Mouse (Mus musculus) MEL (cell line): ENCODE measurements at regions not wholly inside any gene's neighbourhood (a gene's known extent, or its start where the extent isn't known, plus 50 kb on each side); places are given as distances from the start of the nearest gene placed in this dataset.

Source experiments
- DNase-seq: peaks from one replicate; pipeline ENCODE4 v3.0.0; 2011; ENCODE audit warnings: low read depth, low spot score
- H3K27ac ChIP-seq: 2 replicates; pipeline ENCODE4 v1.5.1; 2012; ENCODE audit warnings: low read depth, mild to moderate bottlenecking, control low read depth, low read length, moderate library complexity; ENCODE audit not compliant: control insufficient read depth
- H3K27me3 ChIP-seq, 2 experiments: fragments of 150-350 bp in 1 of 2; sonication (generic) in 1 of 2; 2 replicates each; pipeline ENCODE4 v1.6.1; 2012; ENCODE audit warnings: low read length in 2 of 2, mild to moderate bottlenecking in 2 of 2, improper control_type of control experiment in 1 of 2, moderate library complexity in 1 of 2; ENCODE audit not compliant: insufficient read depth in 2 of 2, control insufficient read depth in 1 of 2
- H3K36me3 ChIP-seq, 2 experiments: 2 replicates each; pipeline ENCODE4 v1.6.1; 2012 to 2014; ENCODE audit warnings: low read length in 2 of 2, improper control_type of control experiment in 1 of 2, inconsistent platforms in 1 of 2, mild to moderate bottlenecking in 1 of 2; ENCODE audit not compliant: insufficient read depth in 2 of 2, control insufficient read depth in 1 of 2
- H3K4me1 ChIP-seq, 2 experiments: fragments of 150-350 bp in 1 of 2; sonication (generic) in 1 of 2; 2 replicates each; pipeline ENCODE4 v1.6.1; 2012; ENCODE audit warnings: low read length in 2 of 2, improper control_type of control experiment in 1 of 2, mild to moderate bottlenecking in 1 of 2; ENCODE audit not compliant: insufficient read depth in 2 of 2, control insufficient read depth in 1 of 2
- H3K4me3 ChIP-seq, 2 experiments: fragments of 150-350 bp in 1 of 2; sonication (generic) in 1 of 2; 2 replicates each; pipeline ENCODE4 v1.5.1; 2012; ENCODE audit warnings: low read depth in 2 of 2, low read length in 2 of 2, mild to moderate bottlenecking in 2 of 2, moderate library complexity in 2 of 2, control low read depth in 1 of 2, improper control_type of control experiment in 1 of 2; ENCODE audit not compliant: control insufficient read depth in 1 of 2, insufficient read depth in 1 of 2
- H3K79me2 ChIP-seq: 2 replicates; pipeline ENCODE4 v1.6.1; 2012; ENCODE audit warnings: mild to moderate bottlenecking, low read length, moderate library complexity; ENCODE audit not compliant: control insufficient read depth, poor library complexity, insufficient read depth
- H3K9ac ChIP-seq: 2 replicates; pipeline ENCODE4 v1.6.1; 2012; ENCODE audit warnings: low read depth, mild to moderate bottlenecking, control low read depth, low read length, moderate library complexity; ENCODE audit not compliant: control insufficient read depth, poor library complexity, severe bottlenecking
- H3K9me3 ChIP-seq: fragments of 150-350 bp; sonication (generic); replicated peaks from 2 replicates; pipeline ENCODE4 v1.6.1; 2012; ENCODE audit warnings: mild to moderate bottlenecking, low read length, improper control_type of control experiment, moderate library complexity; ENCODE audit not compliant: insufficient read depth
- BHLHE40 ChIP-seq: IDR thresholded peaks from 2 replicates; pipeline ENCODE4 v1.6.1; 2012; ENCODE audit warnings: low read depth, mild to moderate bottlenecking, inconsistent platforms, low read length, improper control_type of control experiment, borderline replicate concordance
- CHD1 ChIP-seq: IDR thresholded peaks from 2 replicates; pipeline ENCODE4 v1.6.1; 2012; ENCODE audit warnings: low read depth, mild to moderate bottlenecking, inconsistent platforms, low read length, improper control_type of control experiment
- E2F4 ChIP-seq: IDR thresholded peaks from 2 replicates; pipeline ENCODE4 v1.6.1; 2011; ENCODE audit warnings: low read depth, low read length, improper control_type of control experiment, borderline replicate concordance
- ELF1 ChIP-seq: IDR thresholded peaks from 2 replicates; pipeline ENCODE4 v1.6.1; 2014; ENCODE audit warnings: low read depth, mild to moderate bottlenecking, inconsistent platforms, low read length, improper control_type of control experiment, moderate library complexity
- ETS1 ChIP-seq: IDR thresholded peaks from 2 replicates; pipeline ENCODE4 v1.6.1; 2012; ENCODE audit warnings: low read depth, mild to moderate bottlenecking, inconsistent platforms, low read length, improper control_type of control experiment, moderate library complexity
- GABPA ChIP-seq: IDR thresholded peaks from 2 replicates; pipeline ENCODE4 v1.6.1; 2012; ENCODE audit warnings: low read depth, mild to moderate bottlenecking, inconsistent platforms, low read length, improper control_type of control experiment, moderate library complexity
- GATA1 ChIP-seq: IDR thresholded peaks from 2 replicates; pipeline ENCODE4 v1.6.1; 2011; ENCODE audit warnings: low read depth, low read length, improper control_type of control experiment
- HCFC1 ChIP-seq: IDR thresholded peaks from 2 replicates; pipeline ENCODE4 v1.6.1; 2012; ENCODE audit warnings: low read depth, mild to moderate bottlenecking, inconsistent platforms, low read length, improper control_type of control experiment, moderate library complexity
- MAFK ChIP-seq: IDR thresholded peaks from 2 replicates; pipeline ENCODE4 v1.6.1; 2011; ENCODE audit warnings: low read depth, mild to moderate bottlenecking, low read length, improper control_type of control experiment, borderline replicate concordance
- MAZ ChIP-seq: IDR thresholded peaks from 2 replicates; pipeline ENCODE4 v1.6.1; 2012; ENCODE audit warnings: low read depth, mild to moderate bottlenecking, inconsistent platforms, low read length, improper control_type of control experiment
- MYB ChIP-seq: IDR thresholded peaks from 2 replicates; pipeline ENCODE4 v1.6.1; 2011; ENCODE audit warnings: mild to moderate bottlenecking, low read depth, low read length, improper control_type of control experiment
- MYC ChIP-seq: IDR thresholded peaks from 2 replicates; pipeline ENCODE4 v1.6.1; 2011; ENCODE audit warnings: low read depth, mild to moderate bottlenecking, low read length, improper control_type of control experiment, moderate library complexity
- POLR2A ChIP-seq, 2 experiments: IDR thresholded peaks; 2 replicates each; pipeline ENCODE4 v1.6.1; 2011 to 2012; ENCODE audit warnings: low read length in 2 of 2, mild to moderate bottlenecking in 2 of 2, control low read depth in 1 of 2, improper control_type of control experiment in 1 of 2, low read depth in 1 of 2, moderate library complexity in 1 of 2; ENCODE audit not compliant: control insufficient read depth in 1 of 2, insufficient read depth in 1 of 2, poor library complexity in 1 of 2
- POLR2AphosphoS2 ChIP-seq: IDR thresholded peaks from 2 replicates; pipeline ENCODE4 v1.6.1; 2011; ENCODE audit warnings: low read length, improper control_type of control experiment
- POLR2AphosphoS5 ChIP-seq: IDR thresholded peaks from 2 replicates; pipeline ENCODE4 v1.6.1; 2012; ENCODE audit warnings: low read depth, borderline replicate concordance, mild to moderate bottlenecking, inconsistent platforms, low read length, moderate library complexity, mixed read lengths
- RAD21 ChIP-seq: IDR thresholded peaks from 2 replicates; pipeline ENCODE4 v1.6.1; 2011; ENCODE audit warnings: mild to moderate bottlenecking, low read depth, low read length, improper control_type of control experiment
- RCOR1 ChIP-seq: IDR thresholded peaks from 2 replicates; pipeline ENCODE4 v1.6.1; 2012; ENCODE audit warnings: low read depth, mild to moderate bottlenecking, inconsistent platforms, low read length, improper control_type of control experiment
- SIN3A ChIP-seq: IDR thresholded peaks from 2 replicates; pipeline ENCODE4 v1.6.1; 2012; ENCODE audit warnings: low read length, improper control_type of control experiment, inconsistent platforms
- SMC3 ChIP-seq: IDR thresholded peaks from 2 replicates; pipeline ENCODE4 v1.6.1; 2011; ENCODE audit warnings: low read depth, low read length, improper control_type of control experiment
- UBTF ChIP-seq: IDR thresholded peaks from 2 replicates; pipeline ENCODE4 v1.6.1; 2012; ENCODE audit warnings: low read depth, mild to moderate bottlenecking, inconsistent platforms, low read length, improper control_type of control experiment, moderate library complexity, borderline replicate concordance; ENCODE audit not compliant: insufficient read depth
- ZKSCAN1 ChIP-seq: IDR thresholded peaks from 2 replicates; pipeline ENCODE4 v1.6.1; 2012; ENCODE audit warnings: low read depth, mild to moderate bottlenecking, inconsistent platforms, low read length, improper control_type of control experiment, moderate library complexity
- ZMIZ1 ChIP-seq: IDR thresholded peaks from 2 replicates; pipeline ENCODE4 v1.6.1; 2012; ENCODE audit warnings: low read depth, mild to moderate bottlenecking, inconsistent platforms, low read length, improper control_type of control experiment, moderate library complexity

GRCm38 (mm10) chr13:42607735-42608134 lies 72.7 kb upstream of the Phactr1 start:
- no peak overlapping the region for H3K4me3 ChIP-seq

GRCm38 (mm10) chr13:42608963-42609362 lies 71.5 kb upstream of the Phactr1 start:
- no peaks in the 10 kb centered on the region for H3K9me3 ChIP-seq
- no peak overlapping the region for H3K4me3 ChIP-seq
- no peak overlapping the region for H3K27ac ChIP-seq
- no peaks in the 10 kb centered on the region for H3K79me2 ChIP-seq
- no peaks in the 10 kb centered on the region for H3K4me1 ChIP-seq
- DNase-seq = no peak
- H3K9ac ChIP-seq = no peak overlapping the region
- H3K27me3 ChIP-seq = no peaks in the 10 kb centered on the region
- no peak for TF ChIP-seq RAD21
- no peak for TF ChIP-seq POLR2AphosphoS5
- TF ChIP-seq E2F4 = no peak
- TF ChIP-seq ZKSCAN1 = no peak
- TF ChIP-seq UBTF = no peak
- TF ChIP-seq GATA1 = no peak
- no peak for TF ChIP-seq ZMIZ1
- TF ChIP-seq POLR2A (IDR thresholded peaks at IDR 0.05; ENCODE audit: control insufficient read depth in 1 of 2, insufficient read depth in 1 of 2, low read depth in 1 of 2, low read length in 2 of 2, poor library complexity in 1 of 2) = no peak
- TF ChIP-seq POLR2AphosphoS2 = no peak
- no peak for TF ChIP-seq SIN3A
- no peak for TF ChIP-seq MAFK
- TF ChIP-seq MYC = no peak
- no peaks in the 10 kb centered on the region for H3K36me3 ChIP-seq

More at GRCm38 (mm10) chr13:42607735-42608134, 72.7 kb upstream of the Phactr1 start:
- TF ChIP-seq GABPA = no peak
- Histone ChIP-seq H3K36me3 (no peaks in the 10 kb centered on the region), H3K9ac (no peak overlapping the region), H3K27me3 (no peaks in the 10 kb centered on the region), H3K9me3 (no peaks in the 10 kb centered on the region), H3K79me2 (no peaks in the 10 kb centered on the region), H3K27ac (no peak overlapping the region), H3K4me1 (no peaks in the 10 kb centered on the region)
- no peak for DNase-seq

- no peak overlapping the region for H3K27ac ChIP-seq
- no peaks in the 10 kb centered on the region for H3K36me3 ChIP-seq
- no peak for TF ChIP-seq MYB
- TF ChIP-seq SIN3A = no peak
- TF ChIP-seq POLR2A (IDR thresholded peaks at IDR 0.05; ENCODE audit: control insufficient read depth in 1 of 2, insufficient read depth in 1 of 2, low read depth in 1 of 2, low read length in 2 of 2, poor library complexity in 1 of 2) = no peak
- TF ChIP-seq POLR2AphosphoS2 = no peak
- TF ChIP-seq RCOR1 = no peak
- no peak for TF ChIP-seq SMC3
- no peak for TF ChIP-seq MYC
- no peak for TF ChIP-seq ZMIZ1
- no peak for TF ChIP-seq BHLHE40
- no peak for TF ChIP-seq HCFC1
- no peak for TF ChIP-seq GATA1
- TF ChIP-seq UBTF = no peak
- no peak for TF ChIP-seq ELF1
- no peak for TF ChIP-seq MAZ
- TF ChIP-seq ETS1 = no peak
- no peak for TF ChIP-seq CHD1
- no peaks in the 10 kb centered on the region for H3K27me3 ChIP-seq
- H3K4me3 ChIP-seq = no peak overlapping the region
- DNase-seq = no peak
- H3K9ac ChIP-seq = no peak overlapping the region
- H3K9me3 ChIP-seq = no peaks in the 10 kb centered on the region
- no peaks in the 10 kb centered on the region for H3K79me2 ChIP-seq
- no peaks in the 10 kb centered on the region for H3K4me1 ChIP-seq
Measured at GRCm38 (mm10) chr13:42613326-42613725, 67.1 kb upstream of the Phactr1 start.
